Mouse (Mus musculus) cerebellum, postnatal 10 days (tissue): ENCODE data around the gene Olfr736.

ENCODE experiments used
- DNase-seq, 2 experiments: peaks; one replicate each; pipeline ENCODE4 v3.0.0; 2021; ENCODE audit warnings: mixed read lengths in 2 of 2

Gene Olfr736

DNA sequence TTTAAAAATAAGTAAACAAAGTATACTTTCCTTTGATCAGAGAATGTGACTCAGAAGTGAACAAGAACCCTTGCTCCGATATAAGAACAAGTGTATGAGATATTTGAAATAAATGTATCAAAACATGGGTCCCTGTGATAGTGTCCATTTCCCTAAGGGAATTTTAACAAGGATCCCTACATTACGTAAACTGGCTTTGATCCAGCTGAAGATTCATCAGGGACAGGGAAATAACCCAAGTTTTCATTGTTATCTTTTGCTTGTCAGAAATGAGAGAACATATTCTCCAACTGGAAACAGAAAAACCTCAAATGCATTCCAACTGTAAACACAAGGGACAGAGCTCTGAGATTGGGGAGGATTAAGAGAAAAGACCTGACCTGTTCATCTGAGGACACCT lies at the start of gene Olfr736:
Gene Olfr736, plus strand, starts transcription at position 301 of the 400 bp plus-strand sequence.
- peak in 1 of 2 experiments; percentile 0 for DNase-seq

- DNase-seq, result no peak
These were observed 32.2 kb upstream of the Olfr736 start, which contains the start of gene Olfr735 for GRCm38 (mm10) chr14:50348796-50349195. Olfr735 (minus strand) TSS chr14:50348872.

DNA sequence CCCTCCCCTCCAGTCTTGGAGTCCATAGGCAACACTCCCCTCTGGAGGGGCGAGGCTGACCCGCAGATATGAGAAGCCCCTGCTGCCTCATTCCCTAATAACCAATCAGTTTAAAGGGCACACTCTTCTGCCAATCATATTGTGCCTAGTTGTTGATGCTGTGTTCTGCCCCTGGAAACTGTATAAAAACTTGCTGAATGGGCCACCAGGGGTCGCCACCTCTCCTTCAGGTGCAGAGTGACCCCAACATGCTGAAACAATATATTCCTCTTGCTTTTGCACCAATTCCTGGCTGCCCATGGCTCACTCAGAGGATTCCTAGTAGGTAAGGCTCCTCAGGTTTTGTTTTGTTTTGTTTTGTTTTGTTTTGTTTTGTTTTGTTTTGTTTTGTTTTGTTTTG lies 28.5 kb upstream of the Olfr736 start:
- peak; percentile 6 for DNase-seq

- DNase-seq, result no peak
These were observed 24.2 kb upstream of the Olfr736 start for GRCm38 (mm10) chr14:50356725-50357124.

DNA sequence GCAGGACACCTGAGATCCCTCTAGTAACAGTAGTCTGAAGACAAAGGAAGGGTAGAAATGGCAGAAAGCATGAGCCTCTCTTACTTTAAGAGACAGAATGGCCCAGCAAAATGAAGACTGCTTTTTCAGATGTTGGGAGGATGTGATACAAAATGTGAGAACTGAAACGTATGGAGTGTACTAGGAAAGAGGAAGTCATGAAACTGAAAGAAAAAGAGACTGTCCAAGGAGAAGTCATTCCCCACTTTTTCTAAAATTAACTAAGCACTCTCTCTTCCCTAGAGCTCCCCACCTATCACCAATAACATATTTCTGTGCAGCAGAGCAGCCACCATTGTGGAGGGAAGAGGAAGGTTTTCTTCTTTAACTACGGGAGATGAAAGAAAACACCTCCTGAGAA lies 23.4 kb upstream of the Olfr736 start, which contains the start of gene Tlr11:
Gene Tlr11, plus strand, starts transcription at position 322 of the 400 bp plus-strand sequence.
- DNase-seq, result no peak

DNA sequence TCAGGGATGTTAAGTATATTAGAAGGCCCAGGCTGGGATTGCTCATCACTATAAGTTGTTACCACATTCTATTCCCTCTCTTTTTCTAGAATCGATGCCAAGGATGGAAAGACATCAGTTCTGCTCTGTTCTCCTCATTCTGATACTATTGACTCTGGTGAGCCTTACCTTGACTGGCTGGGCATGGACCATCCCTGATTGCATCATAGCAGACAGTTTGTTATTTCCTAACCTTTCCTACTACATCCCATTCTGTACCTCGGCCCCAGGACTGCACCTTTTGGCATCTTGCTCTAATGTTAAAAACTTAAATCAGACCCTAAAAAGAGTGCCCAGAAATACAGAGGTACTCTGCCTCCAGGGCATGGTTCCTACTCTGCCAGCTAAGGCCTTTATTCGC lies 20.5 kb upstream of the Olfr736 start:
- no peak for DNase-seq

DNA sequence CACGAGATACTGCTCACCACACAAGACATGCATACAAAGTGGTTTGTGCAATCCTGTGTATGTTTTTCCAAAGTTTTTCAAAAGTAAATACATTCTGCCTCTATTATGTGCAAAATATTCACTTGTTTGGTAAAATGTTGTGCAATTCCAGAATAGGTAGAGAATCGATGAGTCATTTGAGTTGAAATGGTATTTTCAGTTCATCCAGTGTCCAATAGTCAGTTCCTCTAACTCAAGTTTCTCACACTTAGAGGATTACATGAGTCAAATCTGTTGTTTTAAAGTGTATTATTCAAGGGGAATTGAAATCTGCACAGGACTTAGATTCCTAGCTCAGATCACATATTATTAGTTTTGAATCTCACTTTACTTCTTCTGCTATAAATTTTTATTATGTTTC lies 17.4 kb upstream of the Olfr736 start:
- DNase-seq, result no peak

GRCm38 (mm10) chr14:50407268-50407667 lies 26.3 kb downstream of the Olfr736 start, which contains the start of gene Olfr738:
Olfr738 (plus strand) TSS chr14:50407568.
- DNase-seq, result no peak

GRCm38 (mm10) chr14:50418326-50418725 lies 37.4 kb downstream of the Olfr736 start, which contains the start of gene Olfr739:
Olfr739 (plus strand) TSS chr14:50418626.
- no peak for DNase-seq
